Mouse (Mus musculus): ENCODE data around the gene Eps8. TPM values are rescaled to one million over a fixed set of nuclear protein-coding genes. Genes with fewer than 3 reads are reported as not detected.

The Eps8 gene
- polyA plus RNA-seq, 1 experiment, result 5.6 TPM

- Histone ChIP-seq H3K4me3 (ENCODE audit: extremely low read depth, insufficient read depth, insufficient read length) (no peak overlapping the region), H3K27ac (ENCODE audit: insufficient read depth, low read length) (no peak overlapping the region), H3K4me1 (ENCODE audit: control insufficient read depth, insufficient read depth, insufficient read length) (peaks cover 11% of the 10 kb centered on the region; the same call in 1 of the 2 replicates), H3K36me3 (ENCODE audit: control insufficient read depth, insufficient read depth, low read length) (no peaks in the 10 kb centered on the region), H3K27me3 (ENCODE audit: control insufficient read depth, insufficient read depth, low read length) (no peaks in the 10 kb centered on the region)
- 18% methylated on average over 12 of the region's 12 CpGs for WGBS
- no peak for TF ChIP-seq POLR2A (IDR thresholded peaks at IDR 0.05; ENCODE audit: low read depth, low read length)
- no peak for TF ChIP-seq CTCF (IDR thresholded peaks at IDR 0.05; ENCODE audit: extremely low read depth, insufficient read depth, insufficient read length, insufficient replicate concordance)
- no peak for DNase-seq (ENCODE audit: low read depth in 1 of 2, low spot score in 2 of 2)
Observed at GRCm38 (mm10) chr6:137576670-137577371, 77.9 kb downstream of the Eps8 start.

- no peak overlapping the region for H3K27ac ChIP-seq (ENCODE audit: insufficient read depth, low read length)
- no peak overlapping the region for H3K4me3 ChIP-seq (ENCODE audit: extremely low read depth, insufficient read depth, insufficient read length)
- no peak for DNase-seq (ENCODE audit: low read depth in 1 of 2, low spot score in 2 of 2)
- peaks cover 11% of the 10 kb centered on the region; the same call in 1 of the 2 replicates for H3K4me1 ChIP-seq (ENCODE audit: control insufficient read depth, insufficient read depth, insufficient read length)
- WGBS, result 95% methylated on average over 4 of the region's 4 CpGs
- H3K36me3 ChIP-seq (ENCODE audit: control insufficient read depth, insufficient read depth, low read length), result no peaks in the 10 kb centered on the region
- TF ChIP-seq CTCF (IDR thresholded peaks at IDR 0.05; ENCODE audit: extremely low read depth, insufficient read depth, insufficient read length, insufficient replicate concordance), result no peak
- H3K27me3 ChIP-seq (ENCODE audit: control insufficient read depth, insufficient read depth, low read length), result no peaks in the 10 kb centered on the region
Observed at GRCm38 (mm10) chr6:137576091-137576490, 78.6 kb downstream of the Eps8 start.

DNA sequence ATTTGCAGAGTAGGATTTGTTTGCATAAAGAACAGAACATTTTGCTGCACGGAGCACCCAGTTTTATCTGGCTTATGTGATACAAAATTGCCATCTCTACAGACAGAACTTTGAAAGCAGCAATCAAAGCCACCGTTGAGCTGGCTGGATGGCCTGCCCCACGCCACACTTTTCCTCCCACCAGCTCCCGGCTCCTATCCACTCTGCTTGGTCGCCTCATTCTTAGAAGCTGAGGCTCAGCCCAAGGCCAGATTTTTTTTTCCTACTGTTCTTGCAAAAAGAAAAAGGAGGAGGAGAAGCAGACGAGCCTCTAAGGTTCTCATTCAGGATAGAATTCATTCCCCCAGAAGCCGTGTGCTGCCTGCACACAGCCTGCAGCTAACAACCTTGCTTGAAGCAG is 80.8 kb downstream of the Eps8 start:
- Histone ChIP-seq H3K4me3 (ENCODE audit: extremely low read depth, insufficient read depth, insufficient read length) (no peak overlapping the region), H3K4me1 (ENCODE audit: control insufficient read depth, insufficient read depth, insufficient read length) (peaks cover 11% of the 10 kb centered on the region; the same call in 1 of the 2 replicates), H3K36me3 (ENCODE audit: control insufficient read depth, insufficient read depth, low read length) (no peaks in the 10 kb centered on the region), H3K27me3 (ENCODE audit: control insufficient read depth, insufficient read depth, low read length) (no peaks in the 10 kb centered on the region), H3K27ac (ENCODE audit: insufficient read depth, low read length) (no peak overlapping the region)
- DNase-seq (ENCODE audit: low read depth in 1 of 2, low spot score in 2 of 2), result no peak
- 91% methylated on average over 7 of the region's 7 CpGs for WGBS
- TF ChIP-seq CTCF (IDR thresholded peaks at IDR 0.05; ENCODE audit: extremely low read depth, insufficient read depth, insufficient read length, insufficient replicate concordance) (no peak), POLR2A (IDR thresholded peaks at IDR 0.05; ENCODE audit: low read depth, low read length) (no peak)

- WGBS, result 48% methylated on average over 9 of the region's 9 CpGs
- H3K27ac ChIP-seq (ENCODE audit: insufficient read depth, low read length), result no peak overlapping the region
- no peak overlapping the region; the same call in 1 of the 2 replicates for H3K4me3 ChIP-seq (ENCODE audit: extremely low read depth, insufficient read depth, insufficient read length)
- TF ChIP-seq POLR2A (IDR thresholded peaks at IDR 0.05; ENCODE audit: low read depth, low read length) (no peak), CTCF (IDR thresholded peaks at IDR 0.05; ENCODE audit: extremely low read depth, insufficient read depth, insufficient read length, insufficient replicate concordance) (no peak)
- no peaks in the 10 kb centered on the region for H3K36me3 ChIP-seq (ENCODE audit: control insufficient read depth, insufficient read depth, low read length)
- H3K27me3 ChIP-seq (ENCODE audit: control insufficient read depth, insufficient read depth, low read length), result no peaks in the 10 kb centered on the region
- peaks cover 6% of the 10 kb centered on the region for H3K4me1 ChIP-seq (ENCODE audit: control insufficient read depth, insufficient read depth, insufficient read length)
- DNase-seq (ENCODE audit: low read depth in 1 of 2, low spot score in 2 of 2), result no peak
Observed at GRCm38 (mm10) chr6:137570718-137571131, 84.0 kb downstream of the Eps8 start.

DNA sequence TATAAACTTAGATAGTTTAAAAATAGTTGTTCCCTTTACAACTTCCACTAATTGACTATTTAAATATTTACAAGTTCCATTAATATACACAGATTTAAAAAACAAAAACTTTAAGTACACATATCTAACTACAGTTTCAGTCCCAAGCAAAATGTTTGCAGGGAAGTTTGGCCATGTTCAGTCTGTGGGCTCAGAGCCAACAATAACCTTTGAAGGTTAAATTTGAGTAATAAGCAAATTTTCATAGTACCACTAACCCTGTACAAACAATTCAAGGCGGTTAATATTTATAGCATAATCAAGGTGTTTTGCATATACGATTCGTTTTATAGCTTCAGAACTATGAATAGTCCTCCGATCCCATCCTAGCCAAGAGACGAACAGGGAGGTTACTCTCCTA is 84.7 kb downstream of the Eps8 start:
- H3K4me3 ChIP-seq (ENCODE audit: extremely low read depth, insufficient read depth, insufficient read length), result no peak overlapping the region
- no peak overlapping the region for H3K27ac ChIP-seq (ENCODE audit: insufficient read depth, low read length)
- TF ChIP-seq CTCF (IDR thresholded peaks at IDR 0.05; ENCODE audit: extremely low read depth, insufficient read depth, insufficient read length, insufficient replicate concordance), result no peak
- TF ChIP-seq POLR2A (IDR thresholded peaks at IDR 0.05; ENCODE audit: low read depth, low read length), result no peak
- no peak for DNase-seq (ENCODE audit: low read depth in 1 of 2, low spot score in 2 of 2)
- H3K36me3 ChIP-seq (ENCODE audit: control insufficient read depth, insufficient read depth, low read length), result no peaks in the 10 kb centered on the region
- WGBS, result 95% methylated on average over 5 of the region's 5 CpGs
- H3K27me3 ChIP-seq (ENCODE audit: control insufficient read depth, insufficient read depth, low read length), result no peaks in the 10 kb centered on the region
- H3K4me1 ChIP-seq (ENCODE audit: control insufficient read depth, insufficient read depth, insufficient read length), result peaks cover 8% of the 10 kb centered on the region

GRCm38 (mm10) chr6:137569071-137569470 is 85.6 kb downstream of the Eps8 start:
- H3K4me3 ChIP-seq (ENCODE audit: extremely low read depth, insufficient read depth, insufficient read length), result no peak overlapping the region
- no peak for DNase-seq (ENCODE audit: low read depth in 1 of 2, low spot score in 2 of 2)
- 94% methylated on average over 6 of the region's 6 CpGs for WGBS
- no peaks in the 10 kb centered on the region for H3K27me3 ChIP-seq (ENCODE audit: control insufficient read depth, insufficient read depth, low read length)
- TF ChIP-seq CTCF (IDR thresholded peaks at IDR 0.05; ENCODE audit: extremely low read depth, insufficient read depth, insufficient read length, insufficient replicate concordance) (no peak), POLR2A (IDR thresholded peaks at IDR 0.05; ENCODE audit: low read depth, low read length) (no peak)
- H3K4me1 ChIP-seq (ENCODE audit: control insufficient read depth, insufficient read depth, insufficient read length), result peaks cover 8% of the 10 kb centered on the region
- H3K27ac ChIP-seq (ENCODE audit: insufficient read depth, low read length), result no peak overlapping the region
- H3K36me3 ChIP-seq (ENCODE audit: control insufficient read depth, insufficient read depth, low read length), result no peaks in the 10 kb centered on the region

GRCm38 (mm10) chr6:137565890-137566289 is 88.8 kb downstream of the Eps8 start:
- Histone ChIP-seq H3K27ac (ENCODE audit: insufficient read depth, low read length) (0 out of 2 replicates have a peak overlapping the region, but pooled peaks have one; percentile 0), H3K4me3 (ENCODE audit: extremely low read depth, insufficient read depth, insufficient read length) (no peak overlapping the region), H3K4me1 (ENCODE audit: control insufficient read depth, insufficient read depth, insufficient read length) (peaks cover 8% of the 10 kb centered on the region), H3K36me3 (ENCODE audit: control insufficient read depth, insufficient read depth, low read length) (no peaks in the 10 kb centered on the region), H3K27me3 (ENCODE audit: control insufficient read depth, insufficient read depth, low read length) (no peaks in the 10 kb centered on the region)
- peak; percentile 22 to 34 for DNase-seq (ENCODE audit: low read depth in 1 of 2, low spot score in 2 of 2)
- WGBS, result 52% methylated on average over 3 of the region's 3 CpGs
- TF ChIP-seq POLR2A (IDR thresholded peaks at IDR 0.05; ENCODE audit: low read depth, low read length), result no peak
- TF ChIP-seq CTCF (IDR thresholded peaks at IDR 0.05; ENCODE audit: extremely low read depth, insufficient read depth, insufficient read length, insufficient replicate concordance), result no peak
